Mouse (Mus musculus) frontal cortex, adult 2 months (tissue): ENCODE results near the gene Tmem174. TPM values are rescaled to one million over a fixed set of nuclear protein-coding genes. Genes with fewer than 3 reads are reported as not detected.
A peak's percentile ranks its signal among the peaks of the same experiment; 100 is the strongest.

Experiments
- DNase-seq, 2 experiments: peaks; one replicate each; pipeline ENCODE4 v3.0.0; 2022; ENCODE audit warnings: low spot score in 1 of 2; ENCODE audit errors: extremely low spot score in 1 of 2
- polyA plus RNA-seq: library from polyadenylated mRNA; depleted of rRNA; stranded (reverse); fragments of >200 nt; gene quantifications from 2 replicates; pipeline ENCODE4 v1.2.3, GENCODE M21; 2012; rRNA removed

The Tmem174 gene
- 0.04 and 0.13 TPM in 2 replicates for polyA plus RNA-seq

- no peak for DNase-seq
Measured at GRCm38 (mm10) chr13:98637145-98637544, at the start of gene Tmem174. TSS of gene Tmem174 (minus strand) at chr13:98637410.

GRCm38 (mm10) chr13:98684144-98684900, 47.1 kb upstream of the Tmem174 start:
- no peak for DNase-seq

DNA sequence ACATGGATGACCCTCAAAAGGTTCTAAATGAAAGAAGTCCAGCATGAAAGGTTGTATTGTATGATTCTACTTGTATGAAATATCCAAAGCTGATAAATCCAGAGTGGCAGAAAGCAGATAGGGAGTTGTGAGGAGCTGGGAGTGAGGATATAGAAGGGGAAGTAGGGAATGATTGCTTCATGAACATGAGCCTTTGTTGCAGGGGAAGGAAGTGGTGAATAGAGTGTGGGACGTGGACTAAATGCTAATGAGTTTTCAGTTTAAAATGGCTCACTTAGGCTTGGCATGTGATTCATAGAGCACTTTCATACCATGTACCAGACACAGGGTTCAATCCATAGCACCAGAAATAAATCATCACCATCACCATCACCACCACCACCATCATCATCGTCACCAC, 46.2 kb upstream of the Tmem174 start:
- no peak for DNase-seq

DNA sequence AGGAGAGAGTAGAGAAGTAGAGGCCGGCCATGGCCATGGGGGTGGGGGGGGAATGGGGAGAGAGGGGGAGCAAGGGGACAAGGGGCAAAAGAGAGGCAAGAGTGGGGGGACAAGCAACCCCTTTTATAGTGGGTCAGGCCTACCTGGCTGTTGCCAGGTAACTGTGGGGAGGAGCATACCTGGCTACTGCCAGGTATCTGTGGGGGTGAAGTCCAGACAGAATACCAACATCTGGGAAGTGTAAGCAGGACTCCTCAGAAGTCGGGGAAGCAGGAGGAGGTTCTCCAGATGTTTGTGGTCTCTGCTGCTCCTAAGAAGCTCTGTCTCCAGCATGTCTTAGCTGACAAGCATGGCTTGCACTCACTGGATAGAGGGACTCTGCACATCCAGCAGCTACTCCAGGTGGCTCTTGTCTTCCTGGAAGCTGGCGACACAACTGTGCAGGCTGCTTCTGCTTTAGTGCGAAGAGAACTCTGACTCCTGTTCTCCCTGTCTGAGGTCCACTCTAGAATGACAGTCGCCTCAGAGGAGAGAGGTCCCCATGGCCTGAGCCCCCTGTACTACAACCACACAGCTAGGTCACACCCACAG, 43.4 kb upstream of the Tmem174 start:
- DNase-seq = no peak

GRCm38 (mm10) chr13:98679631-98680041, 42.4 kb upstream of the Tmem174 start:
- no peak for DNase-seq

- no peak for DNase-seq
Measured at GRCm38 (mm10) chr13:98679230-98679629, 42.0 kb upstream of the Tmem174 start.

GRCm38 (mm10) chr13:98673922-98674321, 36.7 kb upstream of the Tmem174 start:
- DNase-seq = no peak

- DNase-seq = no peak
Measured at GRCm38 (mm10) chr13:98669296-98669695, 32.1 kb upstream of the Tmem174 start.

DNA sequence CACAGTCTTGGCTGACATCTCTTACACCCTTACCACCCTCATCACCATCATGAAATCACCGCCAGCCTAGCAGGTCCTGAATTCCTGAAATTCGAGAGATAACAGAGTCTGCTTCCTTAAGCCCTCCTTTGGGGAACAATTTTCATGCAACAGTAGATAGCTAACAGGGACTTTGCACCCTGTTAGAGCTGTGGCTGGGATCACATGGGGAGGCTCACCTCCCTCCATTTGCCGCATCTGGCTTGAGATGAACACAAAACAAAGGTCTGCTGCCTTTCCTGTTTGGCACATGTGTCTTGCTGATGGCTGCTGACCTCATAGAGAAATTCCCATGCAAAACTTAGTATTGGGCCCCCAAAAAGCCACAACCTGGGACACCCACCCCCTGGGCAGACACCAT, 30.1 kb upstream of the Tmem174 start:
- no peak for DNase-seq

- no peak for DNase-seq
Measured at GRCm38 (mm10) chr13:98665240-98665639, 28.0 kb upstream of the Tmem174 start.

DNA sequence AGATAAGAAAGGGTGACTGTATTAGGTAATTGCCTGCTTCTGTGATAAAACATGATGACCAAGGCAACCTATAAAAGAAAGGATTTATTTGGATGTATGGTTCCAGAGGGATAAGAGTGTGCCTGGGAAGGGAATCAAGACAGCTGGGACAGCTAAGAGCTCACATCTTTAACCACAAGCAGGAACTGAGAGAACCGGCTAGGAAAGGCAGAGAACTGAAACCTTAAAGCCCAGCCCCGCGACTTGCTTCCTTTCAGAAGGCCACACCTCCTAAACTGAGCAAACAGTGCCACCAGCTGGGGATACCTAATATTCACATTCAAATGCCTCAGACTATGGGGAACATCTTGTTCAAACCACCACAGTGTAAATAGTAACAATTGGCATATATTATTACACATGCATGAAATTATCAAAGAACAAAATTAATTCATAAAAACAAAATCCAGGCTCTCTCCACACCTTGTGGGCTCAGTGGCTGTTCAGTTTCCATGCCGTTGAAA, 25.0 kb upstream of the Tmem174 start:
- no peak for DNase-seq

GRCm38 (mm10) chr13:98656034-98656471, 18.8 kb upstream of the Tmem174 start:
- peak; percentile 36 to 51 for DNase-seq

DNA sequence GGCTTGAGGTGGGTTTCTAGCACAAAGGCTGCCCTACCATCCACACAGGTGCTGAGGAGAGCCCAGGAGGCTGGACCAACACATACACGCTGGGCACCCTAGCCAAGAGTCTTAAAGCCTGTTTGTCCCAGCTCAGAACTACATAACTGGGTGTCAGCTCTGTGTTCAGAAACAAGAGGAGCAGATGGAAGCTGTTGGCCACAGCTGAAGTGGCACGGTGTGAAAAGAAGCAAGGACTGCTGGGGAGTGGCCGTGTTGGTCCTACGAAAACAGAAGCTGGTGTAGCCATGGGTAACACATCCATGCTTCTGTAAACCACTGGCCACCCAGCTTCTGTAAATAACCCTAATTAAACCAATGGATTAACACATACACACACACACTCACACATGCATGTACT, 18.1 kb upstream of the Tmem174 start:
- DNase-seq = no peak

GRCm38 (mm10) chr13:98654129-98654939, 17.1 kb upstream of the Tmem174 start:
- DNase-seq = no peak

DNA sequence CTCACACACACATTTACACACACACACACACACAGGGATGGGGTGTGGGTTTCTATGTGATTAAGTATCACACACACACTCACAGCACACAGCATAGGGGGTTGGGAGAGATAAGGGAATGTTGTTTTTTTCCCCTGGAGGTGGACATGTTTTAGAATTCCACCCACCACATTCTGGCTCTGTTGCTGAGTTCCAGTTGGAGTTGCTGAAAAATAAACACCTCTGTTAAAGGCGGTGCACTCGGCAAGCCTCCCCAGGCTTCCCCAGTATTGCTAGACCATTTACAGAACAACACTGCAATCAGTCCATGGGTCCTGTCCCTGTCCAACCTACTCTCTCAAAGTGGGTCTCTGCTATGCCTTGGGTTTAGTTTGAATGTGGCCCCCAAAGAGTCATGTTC, 15.0 kb upstream of the Tmem174 start:
- peak in 1 of 2 experiments; percentile 45 for DNase-seq

DNA sequence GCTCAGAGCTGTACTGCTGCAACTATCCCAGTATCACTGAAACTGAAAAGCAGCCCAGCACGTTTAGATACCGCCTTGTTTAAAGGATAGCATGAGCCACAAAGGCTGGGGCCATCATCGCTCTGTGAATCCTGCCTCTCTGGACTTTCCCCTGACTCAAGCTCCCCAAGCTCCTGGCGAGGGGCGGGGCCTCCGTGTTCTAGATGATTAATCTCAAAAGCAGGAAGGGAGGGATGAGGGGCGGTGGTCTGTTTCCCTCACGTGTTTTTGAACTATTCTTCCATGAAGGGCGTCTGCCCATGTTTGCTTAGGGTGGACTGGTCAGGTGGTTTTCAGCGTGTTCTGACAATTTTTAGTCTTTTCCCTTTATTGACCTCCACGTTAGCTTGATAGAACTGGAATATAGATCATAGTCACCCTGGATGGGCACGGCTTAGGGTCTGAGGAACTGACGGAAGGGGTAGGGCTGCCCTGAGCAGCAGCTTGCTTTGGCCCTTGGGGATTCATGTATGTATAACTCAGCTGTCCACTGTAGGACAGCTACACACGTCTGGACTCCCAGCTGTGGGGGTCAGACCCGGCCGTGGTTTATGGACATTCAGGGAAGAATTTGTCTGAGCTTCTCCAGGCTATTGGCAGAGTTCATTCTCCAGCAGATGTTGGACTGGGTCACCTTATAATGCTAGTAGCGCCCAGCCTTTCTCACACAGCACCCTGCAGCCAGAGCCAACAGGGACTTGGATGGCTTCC, 14.2 kb upstream of the Tmem174 start:
- DNase-seq = no peak

DNA sequence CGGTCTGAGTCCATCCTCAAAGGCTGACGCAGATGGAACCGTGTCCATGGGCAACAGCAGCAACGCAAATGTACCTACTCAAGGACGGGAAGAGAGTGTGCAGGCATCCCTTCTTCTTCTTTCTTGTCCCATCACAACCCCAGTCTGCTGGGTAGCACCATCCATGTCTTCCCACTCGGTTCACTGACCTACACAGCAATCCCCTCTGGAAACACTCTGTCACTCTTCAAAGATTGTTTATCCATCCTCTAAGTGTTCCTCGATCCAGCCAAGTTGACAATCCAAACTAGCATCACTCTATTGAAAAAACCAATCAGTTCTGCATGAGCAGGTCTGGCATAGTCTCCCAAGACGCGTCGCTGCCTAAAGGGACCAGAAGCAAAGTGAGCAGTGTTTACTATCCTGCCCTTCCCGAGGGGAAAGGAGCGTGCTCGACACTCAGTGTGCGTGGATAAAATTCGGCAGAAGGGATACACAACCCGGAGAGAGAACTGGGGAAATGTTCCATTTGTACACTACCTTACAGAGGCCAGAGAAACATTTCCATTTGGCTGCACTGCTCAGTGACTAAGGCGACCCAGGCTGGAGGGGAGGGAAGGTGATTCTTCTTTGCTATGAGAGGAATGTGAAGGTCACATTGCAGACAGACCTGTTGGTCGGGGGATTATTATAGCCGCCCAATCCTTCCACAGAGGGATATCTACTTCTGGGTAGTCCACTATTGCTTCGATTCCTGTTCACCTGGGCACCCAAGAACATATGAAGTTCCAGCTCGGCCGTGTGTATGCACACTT, 10.8 kb upstream of the Tmem174 start:
- no peak for DNase-seq

DNA sequence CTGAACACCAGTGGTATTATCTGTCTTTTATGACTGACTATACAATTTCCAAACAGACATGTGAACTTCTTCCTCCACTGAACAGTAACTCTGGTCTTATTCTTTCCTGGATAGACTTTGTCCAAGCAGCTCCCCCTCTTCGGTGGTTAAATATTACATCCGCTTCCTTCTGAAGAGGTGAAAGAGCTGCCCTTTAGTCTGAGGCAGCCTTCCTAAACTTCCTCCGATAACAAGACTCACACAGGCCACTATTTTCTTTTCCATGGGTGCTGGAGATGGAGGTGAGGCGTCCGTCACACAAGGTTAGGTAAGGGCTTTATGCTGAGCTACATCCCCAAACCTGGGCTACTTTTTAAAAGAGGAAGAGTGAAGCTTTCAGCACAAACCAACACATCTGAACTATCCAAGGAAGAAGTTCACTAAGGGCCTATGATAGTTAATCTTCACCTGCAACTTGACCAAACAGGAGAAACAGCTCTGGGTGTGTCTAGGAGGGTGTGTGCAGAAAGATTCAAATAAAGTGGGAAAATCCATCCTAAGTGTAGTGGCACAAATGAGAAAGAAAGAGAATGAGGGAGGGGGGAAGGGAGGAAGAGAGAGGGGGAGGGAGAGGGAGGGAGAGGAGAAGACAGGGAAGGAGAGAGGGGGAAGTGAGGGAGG, 1.4 kb upstream of the Tmem174 start:
- no peak for DNase-seq

- no peak for DNase-seq
Measured at GRCm38 (mm10) chr13:98636571-98636970, 639 bp downstream of the Tmem174 start.
